Mouse (Mus musculus) left cerebral cortex, postnatal 10 days (tissue): Measurements from ENCODE around the gene Trex1. TPM values are rescaled to one million over a fixed set of nuclear protein-coding genes. Genes with fewer than 3 reads are reported as not detected.

Experiments used
- DNase-seq, 2 experiments: peaks; one replicate each; pipeline ENCODE4 v3.0.0; 2021 to 2022; ENCODE audit warnings: low spot score in 2 of 2, mixed read lengths in 1 of 2; ENCODE audit errors: extremely low spot score in 1 of 2
- intact Hi-C: fragments of 180-260 bp; cut with DNase I; formaldehyde crosslinking; loops from one replicate; pipeline ENCODE4 v1.15.1; 2025
- total RNA-seq, 2 experiments: library from RNA; stranded (reverse); gene quantifications; 2 replicates each; pipeline ENCODE4 v1.2.3; 2021

The Trex1 gene
- total RNA-seq, 2 experiments from 2014 or later: 11.4 to 12.1 TPM

DNA sequence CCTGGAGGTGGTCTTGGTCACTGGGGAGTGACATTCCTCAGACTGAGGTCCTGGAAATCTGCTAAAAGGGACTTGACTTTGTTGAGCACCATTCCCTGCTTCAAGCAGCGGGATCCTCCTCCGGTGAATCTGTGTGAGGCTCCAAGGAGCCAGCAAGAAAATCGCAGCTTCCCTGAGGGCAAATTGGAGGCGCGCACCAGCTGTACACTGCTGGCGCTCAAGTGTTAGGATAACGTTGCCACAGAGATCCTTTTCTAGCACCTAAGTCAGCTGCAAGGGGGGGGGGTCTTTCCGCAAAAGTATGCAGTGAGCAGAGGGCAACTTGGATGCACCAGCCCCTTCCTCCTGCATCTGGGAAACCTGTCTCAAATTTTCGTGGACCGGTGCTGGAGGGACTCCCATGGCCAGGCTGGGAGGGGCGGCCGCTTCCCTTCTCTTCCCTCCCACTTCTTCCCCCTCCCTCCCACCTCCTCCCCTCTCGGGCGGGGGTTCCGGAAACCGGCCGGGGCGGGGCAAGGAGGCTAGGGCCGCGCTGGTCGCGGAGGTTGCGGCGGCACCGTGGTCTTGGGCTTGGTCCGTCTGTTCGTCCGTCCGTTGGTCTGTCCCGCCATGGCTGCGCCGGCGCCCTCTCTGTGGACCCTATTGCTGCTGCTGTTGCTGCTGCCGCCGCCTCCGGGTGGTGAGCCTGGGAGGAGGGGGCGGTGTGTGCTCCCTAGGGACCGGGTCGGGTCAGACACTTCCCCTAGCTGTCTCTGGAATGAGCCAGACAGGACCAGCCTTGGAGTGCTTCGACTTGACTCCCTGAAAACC, 21.2 kb downstream of the Trex1 start, which contains the start of gene Shisa5:
TSS of gene Shisa5 (plus strand) at position 480 of the 810 bp plus-strand sequence.
- peak in 1 of 2 experiments; percentile 89 for DNase-seq
- intact Hi-C loops: no loop called here

GRCm38 (mm10) chr9:109032435-109032834, 27.1 kb downstream of the Trex1 start:
- intact Hi-C loops: no loop called here
- DNase-seq: no peak

- DNase-seq: no peak
These were observed 27.8 kb downstream of the Trex1 start for GRCm38 (mm10) chr9:109031686-109032085.

DNA sequence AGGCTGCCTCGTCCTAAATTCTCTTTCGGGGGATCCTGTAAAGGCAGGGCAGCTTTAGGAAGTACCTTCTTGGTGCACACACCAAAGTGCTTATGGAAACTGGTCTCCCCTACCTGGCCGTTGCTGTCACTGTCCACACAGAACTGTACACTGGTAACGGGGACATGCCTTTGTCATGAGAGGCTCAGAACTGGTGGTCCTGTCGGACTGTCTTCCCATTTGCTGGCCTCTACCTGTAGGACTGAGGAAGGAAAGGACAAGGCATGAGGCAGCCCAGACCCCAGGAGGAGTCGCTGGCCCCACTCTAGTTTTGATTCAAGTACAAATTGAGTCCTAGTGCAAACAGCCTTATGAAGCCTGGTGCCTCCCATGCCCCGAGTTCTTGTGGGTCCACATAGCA, 28.5 kb downstream of the Trex1 start:
- no peak for DNase-seq
- intact Hi-C loops: no loop called here

More at GRCm38 (mm10) chr9:109031686-109032085, 27.8 kb downstream of the Trex1 start:
- intact Hi-C loops: no loop called here

DNA sequence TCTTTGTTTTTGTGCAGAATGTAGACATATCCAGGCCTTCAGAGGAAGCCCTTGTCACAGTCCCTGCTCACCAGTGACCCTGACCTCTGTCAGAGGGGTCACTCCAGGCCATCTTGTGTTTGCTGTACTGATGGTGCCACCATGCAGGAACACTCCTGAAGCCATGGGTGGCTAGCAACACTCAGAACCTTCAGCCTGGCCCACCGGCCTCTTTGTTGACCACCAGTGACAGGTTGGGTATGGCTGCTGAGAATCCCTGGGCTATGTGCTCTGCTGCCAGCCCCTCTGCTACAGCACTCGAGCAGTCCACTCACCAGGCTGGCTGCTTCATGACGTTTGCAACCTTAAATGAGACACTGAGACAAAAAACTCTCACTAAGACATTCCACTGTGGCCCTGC, 29.2 kb downstream of the Trex1 start:
- intact Hi-C loops: no loop called here
- no peak for DNase-seq

- no peak for DNase-seq
- intact Hi-C loops: no loop called here
These were observed 30.6 kb downstream of the Trex1 start for GRCm38 (mm10) chr9:109028919-109029318.

DNA sequence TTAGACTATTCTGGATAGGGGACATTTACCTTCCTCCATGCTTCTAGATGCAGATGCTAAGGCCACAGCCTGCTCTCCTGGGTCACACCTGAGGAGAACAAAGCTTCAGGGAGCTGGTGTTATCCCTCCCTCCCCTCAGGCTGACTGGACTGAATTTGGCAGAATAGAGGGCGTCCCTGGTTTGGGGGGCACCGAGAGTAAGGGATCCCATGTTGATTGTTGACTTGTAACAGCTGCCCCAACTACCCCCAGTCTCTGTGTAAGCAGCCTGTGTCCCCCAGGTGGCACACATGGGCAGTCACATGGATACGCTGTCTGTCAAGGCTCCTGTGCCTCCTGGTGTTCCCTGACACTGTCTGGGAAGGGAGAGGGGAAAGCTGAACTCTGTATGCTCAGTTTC, 31.1 kb downstream of the Trex1 start:
- no peak for DNase-seq
- intact Hi-C loops: no loop called here

DNA sequence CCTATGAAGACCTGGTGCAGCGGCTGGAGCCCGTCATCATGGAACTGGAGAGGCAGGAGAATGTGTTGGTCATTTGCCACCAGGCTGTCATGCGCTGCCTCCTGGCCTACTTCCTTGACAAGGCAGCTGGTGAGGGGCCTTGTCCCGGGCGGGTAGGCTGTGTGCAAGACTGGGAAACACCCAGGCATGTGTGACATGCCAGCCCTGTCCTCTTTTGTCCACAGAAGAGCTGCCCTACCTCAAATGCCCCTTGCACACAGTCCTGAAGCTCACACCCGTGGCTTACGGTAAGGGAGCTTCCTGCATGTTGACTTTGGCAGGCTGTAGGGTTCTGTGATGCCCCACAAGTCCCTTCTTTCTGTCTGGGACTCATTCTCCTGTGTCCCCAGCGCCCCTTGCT, 32.0 kb downstream of the Trex1 start:
- peak in 1 of 2 experiments; percentile 31 for DNase-seq
- intact Hi-C loops: no loop called here

DNA sequence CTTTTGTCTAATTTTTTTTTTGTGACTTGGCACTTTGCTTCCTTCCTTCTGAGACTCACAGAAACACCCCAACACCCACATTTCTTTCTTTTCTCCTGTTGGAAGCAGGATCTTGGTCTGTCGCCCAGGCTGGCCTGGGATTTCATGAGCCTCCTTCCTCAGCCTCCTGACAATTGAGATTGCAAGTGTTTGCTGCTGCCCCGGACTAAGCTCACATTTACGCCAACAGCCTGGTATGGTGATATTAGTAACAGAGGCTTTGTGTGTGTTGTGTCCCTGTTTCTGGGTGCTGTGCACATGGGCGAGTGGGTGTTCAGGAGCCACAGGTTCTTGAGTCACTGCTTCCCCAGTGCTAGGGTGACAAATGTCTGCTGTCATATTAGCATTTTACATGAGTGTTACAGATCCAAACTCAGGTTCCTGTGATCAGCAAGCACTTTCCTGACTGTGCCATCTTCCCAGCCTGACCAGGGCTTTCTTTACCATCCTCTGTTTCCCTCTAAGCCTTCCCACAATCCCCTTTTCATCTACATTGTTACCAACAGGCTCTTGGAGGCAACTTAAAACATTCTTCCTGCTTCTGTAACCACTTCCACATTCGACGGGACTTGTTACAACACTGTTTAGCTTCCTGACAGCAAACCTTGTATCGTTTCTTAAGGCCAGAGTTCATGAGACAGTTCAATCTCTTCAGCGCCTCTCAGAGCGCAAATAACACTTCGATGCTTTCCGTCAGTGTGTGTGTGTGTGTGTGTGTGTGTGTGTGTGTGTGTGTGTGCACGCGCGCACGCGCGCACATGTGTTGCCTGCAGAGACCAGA, 36.5 kb downstream of the Trex1 start:
- intact Hi-C loops: no loop called here
- DNase-seq: no peak

DNA sequence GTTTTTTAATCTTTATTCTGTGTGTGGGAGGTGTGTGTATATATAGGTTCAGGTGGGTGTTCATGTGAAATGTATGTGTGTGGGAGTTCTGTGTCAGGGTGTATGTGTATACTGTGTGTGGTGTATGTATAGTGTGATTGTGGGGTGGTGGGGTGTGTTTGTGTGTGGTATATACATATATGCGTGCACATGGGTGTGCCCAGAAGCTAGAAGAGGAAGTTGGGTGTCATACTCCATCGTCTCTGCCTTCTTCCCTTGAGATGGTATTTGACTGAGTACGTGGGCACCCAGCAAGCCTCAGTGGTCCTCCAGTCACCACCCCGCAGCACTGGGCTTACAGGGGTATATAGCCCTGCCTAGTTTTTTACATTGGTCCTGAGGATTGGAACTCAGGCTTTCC, 38.1 kb downstream of the Trex1 start:
- DNase-seq: no peak
- intact Hi-C loops: no loop called here

DNA sequence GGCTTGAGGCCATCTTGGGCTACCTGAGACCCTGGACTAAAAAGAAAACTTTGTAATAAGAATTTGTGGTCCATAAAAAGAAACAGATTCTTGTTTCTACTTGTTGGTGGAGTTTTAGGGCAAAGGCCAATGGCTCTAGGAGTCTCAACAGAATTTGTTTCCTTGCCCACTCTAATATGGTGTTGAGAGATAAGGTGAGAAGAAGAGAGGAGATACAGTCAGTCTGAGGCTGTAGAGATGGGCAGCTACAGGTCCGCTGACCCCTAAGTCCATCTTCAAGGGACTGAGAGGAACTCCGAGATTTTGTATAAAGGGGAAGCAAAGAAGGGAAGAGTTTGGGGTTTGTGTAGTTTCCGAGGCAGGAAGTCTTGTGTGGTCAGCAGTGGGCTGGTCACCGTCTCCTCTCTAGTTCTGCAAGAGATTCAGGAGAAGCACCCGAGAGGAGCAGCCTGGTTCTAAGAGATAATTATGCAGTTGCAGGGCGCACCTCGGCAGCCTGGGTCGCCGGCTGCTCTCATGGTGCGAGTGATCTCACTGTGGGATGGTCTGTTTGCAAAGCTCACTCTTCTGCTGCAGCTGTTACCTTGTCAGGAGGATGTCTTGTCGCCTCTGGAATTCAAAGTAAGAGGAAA, 42.4 kb downstream of the Trex1 start:
- DNase-seq: no peak
- intact Hi-C loops: no loop called here

DNA sequence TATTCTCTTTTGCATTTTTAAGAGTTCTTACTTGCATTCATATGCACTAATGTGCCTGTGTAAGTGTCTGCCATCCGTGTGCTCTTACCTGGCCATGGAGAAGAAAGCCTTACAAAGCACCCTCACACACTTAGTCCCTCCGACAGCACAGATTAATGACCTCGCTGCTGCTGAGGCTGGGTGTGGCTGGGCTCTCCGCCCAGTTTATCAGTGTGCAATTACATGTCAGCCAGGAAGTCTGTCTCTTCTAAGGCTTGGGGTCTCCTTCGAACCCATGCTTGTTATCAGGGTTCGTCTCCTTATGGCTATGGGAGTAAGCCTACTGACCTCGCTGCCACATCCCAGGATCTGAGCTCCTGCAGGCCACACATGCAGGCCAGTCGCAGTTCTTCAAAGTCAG, 44.1 kb downstream of the Trex1 start:
- intact Hi-C loops: no loop called here

DNA sequence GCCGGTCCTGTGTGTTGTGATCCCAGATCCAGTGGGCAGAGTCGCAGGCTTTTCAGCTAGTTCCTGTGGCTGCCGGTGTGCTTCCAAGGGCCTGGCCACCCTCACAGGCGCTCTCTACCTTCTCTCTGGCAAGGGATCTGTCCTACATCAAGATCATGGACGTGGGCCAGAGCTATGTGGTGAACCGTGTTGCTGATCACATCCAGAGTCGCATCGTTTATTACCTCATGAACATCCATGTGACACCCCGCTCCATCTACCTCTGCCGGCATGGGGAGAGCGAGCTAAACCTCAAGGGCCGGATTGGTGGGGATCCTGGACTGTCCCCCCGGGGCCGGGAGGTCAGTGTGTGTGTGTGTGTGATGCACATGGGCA, 49.2 kb downstream of the Trex1 start:
- intact Hi-C loops: no loop called here
- DNase-seq: no peak

More for the DNA sequence above, 44.1 kb downstream of the Trex1 start:
- DNase-seq: no peak

- peak in 1 of 2 experiments; percentile 63 for DNase-seq
- intact Hi-C loops: no loop called here
These were observed 49.8 kb downstream of the Trex1 start for GRCm38 (mm10) chr9:109009636-109010315.

GRCm38 (mm10) chr9:109008994-109009635, 50.4 kb downstream of the Trex1 start:
- no peak for DNase-seq
- intact Hi-C loops: no loop called here

- intact Hi-C loops: no loop called here
- no peak for DNase-seq
These were observed 51.5 kb downstream of the Trex1 start for GRCm38 (mm10) chr9:109008081-109008480.
